Mouse (Mus musculus) left cerebral cortex, postnatal 14 days (tissue): Measurements from ENCODE around the gene Rbms3. TPM values are rescaled to one million over a fixed set of nuclear protein-coding genes. Genes with fewer than 3 reads are reported as not detected.

ENCODE experiments used
- DNase-seq, 2 experiments: peaks; one replicate each; pipeline ENCODE4 v3.0.0; 2021 to 2022; ENCODE audit warnings: low spot score in 2 of 2, mixed read lengths in 1 of 2
- intact Hi-C: fragments of 180-260 bp; cut with DNase I; formaldehyde crosslinking; loops from one replicate; pipeline ENCODE4 v1.15.1; 2025
- total RNA-seq, 2 experiments: library from RNA; stranded (reverse); gene quantifications; 2 replicates each; pipeline ENCODE4 v1.2.3; 2021

The Rbms3 gene
- total RNA-seq, 2 experiments from 2014 or later, result 12.9 to 14.4 TPM

- no peak for DNase-seq
- intact Hi-C loops, result no loop called here
These were observed 980.5 kb downstream of the Rbms3 start for GRCm38 (mm10) chr9:116649086-116649792.

- DNase-seq, result no peak
- intact Hi-C loops, result no loop called here
These were observed 985.1 kb downstream of the Rbms3 start for GRCm38 (mm10) chr9:116644616-116645015.

- intact Hi-C loops, result no loop called here
- no peak for DNase-seq
These were observed 989.4 kb downstream of the Rbms3 start for GRCm38 (mm10) chr9:116640302-116640679.

GRCm38 (mm10) chr9:116639597-116640301 is 990.0 kb downstream of the Rbms3 start:
- intact Hi-C loops, result no loop called here
- DNase-seq, result no peak

- intact Hi-C loops, result no loop called here
- no peak for DNase-seq
These were observed 995.9 kb downstream of the Rbms3 start for GRCm38 (mm10) chr9:116633786-116634185.

GRCm38 (mm10) chr9:116633075-116633474 is 996.6 kb downstream of the Rbms3 start:
- no peak for DNase-seq
- intact Hi-C loops, result no loop called here

- intact Hi-C loops, result no loop called here
These were observed 997.9 kb downstream of the Rbms3 start for GRCm38 (mm10) chr9:116631816-116632215.

GRCm38 (mm10) chr9:116630805-116631204 is 998.9 kb downstream of the Rbms3 start:
- intact Hi-C loops, result no loop called here
- DNase-seq, result no peak

More at GRCm38 (mm10) chr9:116631816-116632215, 997.9 kb downstream of the Rbms3 start:
- DNase-seq, result no peak

- DNase-seq, result no peak
- intact Hi-C loops, result no loop called here
These were observed 1009.3 kb downstream of the Rbms3 start for GRCm38 (mm10) chr9:116620434-116620833.

- intact Hi-C loops, result no loop called here
- DNase-seq, result peak in 1 of 2 experiments; percentile 5
These were observed 1010.8 kb downstream of the Rbms3 start for GRCm38 (mm10) chr9:116618886-116619285.

GRCm38 (mm10) chr9:116613276-116613675 is 1016.4 kb downstream of the Rbms3 start:
- intact Hi-C loops, result no loop called here
- DNase-seq, result no peak

- intact Hi-C loops, result no loop called here
- DNase-seq, result no peak
These were observed 1033.7 kb downstream of the Rbms3 start for GRCm38 (mm10) chr9:116596046-116596445.

- no peak for DNase-seq
- intact Hi-C loops, result no loop called here
These were observed 1037.2 kb downstream of the Rbms3 start for GRCm38 (mm10) chr9:116592486-116592885.

GRCm38 (mm10) chr9:116591071-116591470 is 1038.6 kb downstream of the Rbms3 start:
- intact Hi-C loops, result no loop called here
- peak; percentile 9 to 31 for DNase-seq

- no peak for DNase-seq
- intact Hi-C loops, result no loop called here
These were observed 1060.0 kb downstream of the Rbms3 start for GRCm38 (mm10) chr9:116569680-116570079.

- peak; percentile 13 to 34 for DNase-seq
- intact Hi-C loops, result no loop called here
These were observed 1063.0 kb downstream of the Rbms3 start for GRCm38 (mm10) chr9:116566711-116567110.

- no peak for DNase-seq
- intact Hi-C loops, result no loop called here
These were observed 1071.9 kb downstream of the Rbms3 start for GRCm38 (mm10) chr9:116557781-116558180.

- intact Hi-C loops, result no loop called here
These were observed 1073.1 kb downstream of the Rbms3 start for GRCm38 (mm10) chr9:116556641-116557040.

GRCm38 (mm10) chr9:116553181-116553580 is 1076.5 kb downstream of the Rbms3 start:
- DNase-seq, result no peak
- intact Hi-C loops, result loop anchor here (2.0 kb wide), 1 partner anchor 126 kb away; no protein-coding TSS in a partner anchor

More at GRCm38 (mm10) chr9:116556641-116557040, 1073.1 kb downstream of the Rbms3 start:
- DNase-seq, result no peak

GRCm38 (mm10) chr9:116546156-116546555 is 1083.6 kb downstream of the Rbms3 start:
- intact Hi-C loops, result no loop called here
- no peak for DNase-seq

GRCm38 (mm10) chr9:116542793-116543192 is 1086.9 kb downstream of the Rbms3 start:
- intact Hi-C loops, result no loop called here
- no peak for DNase-seq
